Mouse (Mus musculus): ENCODE results near the gene Vmn1r197. TPM values are rescaled to one million over a fixed set of nuclear protein-coding genes. Genes with fewer than 3 reads are reported as not detected.
"Not testable (repeated sequence)": the region's sequence is repeated elsewhere in the genome, so short reads cannot be mapped to it uniquely, and the experiment has no call there.

The Vmn1r197 gene
- total RNA-seq (2021): not detected

GRCm38 (mm10) chr13:22324289-22324688, at the start of gene Vmn1r197:
Gene Vmn1r197, plus strand, starts transcription at chr13:22324589.
- DNase-seq (ENCODE audit: low spot score in 2 of 2): no peak
- intact Hi-C loops (cut with DNase I): no loop called here

- intact Hi-C loops (cut with DNase I): no loop called here
- DNase-seq (ENCODE audit: low spot score in 2 of 2): no peak
Measured at GRCm38 (mm10) chr13:22284578-22284977, 39.8 kb upstream of the Vmn1r197 start.

GRCm38 (mm10) chr13:22289620-22290019, 34.8 kb upstream of the Vmn1r197 start, which contains the start of gene Vmn1r196:
Gene Vmn1r196, plus strand, starts transcription at chr13:22289920.
- intact Hi-C loops (cut with DNase I): no loop called here
- DNase-seq (ENCODE audit: low spot score in 2 of 2): no peak

- intact Hi-C loops (cut with DNase I): not testable (repeated sequence)
Measured at GRCm38 (mm10) chr13:22308075-22308474, 16.3 kb upstream of the Vmn1r197 start.

GRCm38 (mm10) chr13:22315361-22315760, 9.0 kb upstream of the Vmn1r197 start:
- intact Hi-C loops (cut with DNase I): no loop called here
- DNase-seq (ENCODE audit: low spot score in 2 of 2): no peak

More at GRCm38 (mm10) chr13:22308075-22308474, 16.3 kb upstream of the Vmn1r197 start:
- not testable (repeated sequence) for DNase-seq (ENCODE audit: low spot score in 2 of 2)

- no peak for DNase-seq (ENCODE audit: low spot score in 2 of 2)
- intact Hi-C loops (cut with DNase I): no loop called here
Measured at GRCm38 (mm10) chr13:22317366-22317765, 7.0 kb upstream of the Vmn1r197 start.

GRCm38 (mm10) chr13:22320091-22320490, 4.3 kb upstream of the Vmn1r197 start:
- intact Hi-C loops (cut with DNase I): no loop called here
- DNase-seq (ENCODE audit: low spot score in 2 of 2): no peak

GRCm38 (mm10) chr13:22333269-22333668, 8.9 kb downstream of the Vmn1r197 start:
- no peak for DNase-seq (ENCODE audit: low spot score in 2 of 2)
- intact Hi-C loops (cut with DNase I): no loop called here

GRCm38 (mm10) chr13:22335565-22335964, 11.2 kb downstream of the Vmn1r197 start:
- intact Hi-C loops (cut with DNase I): no loop called here
- no peak for DNase-seq (ENCODE audit: low spot score in 2 of 2)

- no peak for DNase-seq (ENCODE audit: low spot score in 2 of 2)
- intact Hi-C loops (cut with DNase I): no loop called here
Measured at GRCm38 (mm10) chr13:22350064-22350463, 25.7 kb downstream of the Vmn1r197 start, which contains the start of gene Vmn1r198. Gene Vmn1r198, plus strand, starts transcription at chr13:22350364.

GRCm38 (mm10) chr13:22350813-22351212, 26.4 kb downstream of the Vmn1r197 start:
- intact Hi-C loops (cut with DNase I): no loop called here
- no peak for DNase-seq (ENCODE audit: low spot score in 2 of 2)

- DNase-seq (ENCODE audit: low spot score in 2 of 2): no peak
- intact Hi-C loops (cut with DNase I): no loop called here
Measured at GRCm38 (mm10) chr13:22379518-22379917, 55.1 kb downstream of the Vmn1r197 start, which contains the start of gene Vmn1r199. Gene Vmn1r199, plus strand, starts transcription at chr13:22379818.

GRCm38 (mm10) chr13:22381128-22381527, 56.7 kb downstream of the Vmn1r197 start:
- DNase-seq (ENCODE audit: low spot score in 2 of 2): peak; percentile 22 to 34
- intact Hi-C loops (cut with DNase I): not testable (repeated sequence)

Other genes with a start within 250 kb of the Vmn1r197 start
- not detected for gene Vmn1r188, start 240.1 kb upstream of the Vmn1r197 start, total RNA-seq (2021)
- not detected for gene Vmn1r189, start 218.8 kb upstream of the Vmn1r197 start, total RNA-seq (2021)
- not detected for gene Vmn1r191, start 140.6 kb upstream of the Vmn1r197 start, total RNA-seq (2021)
- gene Vmn1r192, start 133.4 kb upstream of the Vmn1r197 start, total RNA-seq (2021): not detected
- not detected for gene Vmn1r193, start 101.4 kb upstream of the Vmn1r197 start, total RNA-seq (2021)
- not detected for gene Vmn1r194, start 80.4 kb upstream of the Vmn1r197 start, total RNA-seq (2021)
- gene Vmn1r195, start 54.1 kb upstream of the Vmn1r197 start, total RNA-seq (2021): not detected
- not detected for gene Vmn1r196, start 34.7 kb upstream of the Vmn1r197 start, total RNA-seq (2021)
- gene Vmn1r198, start 25.8 kb downstream of the Vmn1r197 start, total RNA-seq (2021): not detected
- gene Vmn1r199, start 55.2 kb downstream of the Vmn1r197 start, total RNA-seq (2021): not detected
- not detected for gene Vmn1r200, start 65.8 kb downstream of the Vmn1r197 start, total RNA-seq (2021)
- gene Vmn1r201, start 147.3 kb downstream of the Vmn1r197 start, total RNA-seq (2021): not detected
- gene Vmn1r202, start 180.8 kb downstream of the Vmn1r197 start, total RNA-seq (2021): under 1 TPM in 1 of 2 experiments, not detected in 1; 0.07 TPM
- gene Vmn1r203, start 193.5 kb downstream of the Vmn1r197 start, total RNA-seq (2021): not detected
- not detected for gene Vmn1r204, start 228.6 kb downstream of the Vmn1r197 start, total RNA-seq (2021)

Measured in left cerebral cortex, postnatal 36 days (tissue).